ENCODE assay signal across 13 mouse cellular contexts in genomic region chrX:138960713-138961112, GRCm38 (mm10). TPM values are rescaled to one million over a fixed set of nuclear protein-coding genes. Genes with fewer than 3 reads are reported as not detected.
DNase-seq lines count a peak whose midpoint lies in the region; ATAC-seq lines count a peak whose summit lies in the region.
"Had no signal": no experiment of that assay in that cellular context is flagged by ENCODE, and none has a peak within 500 bp of the region (broad histone marks: within the 10 kb centered on the region; RNA-seq: fewer than 3 reads in every experiment).

No protein-coding gene starts in this region.

- ATAC-seq in hindbrain, embryonic 14.5 days (ENCODE audit: low FRiP score), result no peak
- no peak for ATAC-seq in hindbrain, embryonic 12.5 days (ENCODE audit: low FRiP score)
- ATAC-seq in megakaryocyte-erythroid progenitor cell, adult 5-6 weeks (replicated peaks; ENCODE audit: low FRiP score, low TSS enrichment, poor library complexity, severe bottlenecking), result no peak

- H3K9ac ChIP-seq in hindbrain, embryonic 14.5 days, result no peak overlapping the region
- no peak overlapping the region for H3K9ac ChIP-seq in hindbrain, embryonic 12.5 days
- H3K9ac ChIP-seq: liver, embryonic 13.5 days had no signal

- H3K9me3 ChIP-seq in hindbrain, embryonic 14.5 days (ENCODE audit: control insufficient read depth, low read length), result no peaks in the 10 kb centered on the region
- H3K9me3 ChIP-seq in hindbrain, embryonic 12.5 days (replicated peaks), result no peaks in the 10 kb centered on the region
- H3K9me3 ChIP-seq: G1E; liver, embryonic 13.5 days had no signal

- H3K27me3 ChIP-seq in hindbrain, embryonic 14.5 days (ENCODE audit: control insufficient read depth, insufficient read depth, low read length), result no peaks in the 10 kb centered on the region
- no peaks in the 10 kb centered on the region for H3K27me3 ChIP-seq in hindbrain, embryonic 12.5 days
- H3K27me3 ChIP-seq: liver, embryonic 13.5 days had no signal

- no peak overlapping the region for H3K4me3 ChIP-seq in hindbrain, embryonic 14.5 days (replicated peaks; ENCODE audit: low read length)
- no peak overlapping the region for H3K4me3 ChIP-seq in hindbrain, embryonic 12.5 days
- H3K4me3 ChIP-seq: liver, embryonic 13.5 days had no signal

- H3K36me3 ChIP-seq in hindbrain, embryonic 14.5 days (replicated peaks; ENCODE audit: control insufficient read depth, insufficient read depth), result no peaks in the 10 kb centered on the region
- H3K36me3 ChIP-seq in hindbrain, embryonic 12.5 days, result no peaks in the 10 kb centered on the region
- H3K36me3 ChIP-seq: G1E; liver, embryonic 13.5 days had no signal

- H3K4me1 ChIP-seq in hindbrain, embryonic 14.5 days (replicated peaks; ENCODE audit: control insufficient read depth, insufficient read depth, low read length), result no peaks in the 10 kb centered on the region
- no peaks in the 10 kb centered on the region for H3K4me1 ChIP-seq in hindbrain, embryonic 12.5 days
- H3K4me1 ChIP-seq: liver, embryonic 13.5 days had no signal

- no peak overlapping the region for H3K4me2 ChIP-seq in hindbrain, embryonic 14.5 days (replicated peaks)
- H3K4me2 ChIP-seq in hindbrain, embryonic 12.5 days (replicated peaks), result no peak overlapping the region
- H3K4me2 ChIP-seq: liver, embryonic 13.5 days had no signal

- peak; percentile 2 for DNase-seq in adrenal gland, postnatal 25 days
- no peak for DNase-seq in adrenal gland, postnatal 4 days (ENCODE audit: low spot score in 2 of 2)
- peak; percentile 24 for DNase-seq in hindbrain, embryonic 14.5 days (ENCODE audit: low spot score)
- peak; percentile 2 for DNase-seq in lung, postnatal 14 days
- DNase-seq in lung, postnatal 25 days (ENCODE audit: low spot score), result no peak
- peak; percentile 2 for DNase-seq in retina, embryonic 14.5 days (ENCODE audit: low spot score)
- DNase-seq: gastrocnemius, postnatal 36 days; kidney, adult 9 months; liver, embryonic 13.5 days; thymus, adult 18-20 months had no signal

- H3K27ac ChIP-seq in hindbrain, embryonic 14.5 days, result no peak overlapping the region
- H3K27ac ChIP-seq in hindbrain, embryonic 12.5 days, result no peak overlapping the region
- H3K27ac ChIP-seq: liver, embryonic 13.5 days had no signal

- WGBS in hindbrain, embryonic 14.5 days, result 73% methylated on average over 3 of the region's 3 CpGs
- WGBS in hindbrain, embryonic 12.5 days, result 51% methylated on average over 3 of the region's 3 CpGs

RNA-seq across cellular contexts. Expression of gene Nrk, which starts 46.5 kb away (rescaled TPM):
- 0.49 and 0.81 TPM in 2 replicates for total RNA-seq in adrenal gland, postnatal 25 days (2021)
- total RNA-seq in adrenal gland, postnatal 4 days (2021), result 10 to 100 TPM; 20.6 to 25.0 TPM
- polyA plus RNA-seq in hindbrain, embryonic 14.5 days (2014; fragmentation: Nextera tagmentation; extraction: Ambion mirVana), result 0.87 and 1.5 TPM in 2 replicates
- polyA plus RNA-seq in hindbrain, embryonic 12.5 days (2016; fragmentation: Nextera tagmentation; extraction: Ambion mirVana), result 6.3 and 13.1 TPM in 2 replicates
- total RNA-seq in megakaryocyte-erythroid progenitor cell, adult 5-6 weeks (2014; fragmentation: Nextera tagmentation), result not detected in 2 replicates
- total RNA-seq in megakaryocyte-erythroid progenitor cell, adult 5-6 weeks (2017), result not detected in 2 replicates
- polyA plus RNA-seq: G1E had no signal

Comparison
In these comparisons a context has a peak if more than half of its experiments do, and no peak if none do; other contexts are left out.
1. DNase-seq: peak in adrenal gland, postnatal 25 days (single experiment), hindbrain, embryonic 14.5 days (single experiment), lung, postnatal 14 days (single experiment) and retina, embryonic 14.5 days (single experiment); none in adrenal gland, postnatal 4 days (0 of 2) and lung, postnatal 25 days (single experiment).
2. RNA of gene Nrk, which starts 46.5 kb away (total RNA-seq): 20.6 to 25.0 TPM in adrenal gland, postnatal 4 days; 0.49 to 0.81 TPM in adrenal gland, postnatal 25 days and not detected in megakaryocyte-erythroid progenitor cell, adult 5-6 weeks; every median in the first group is over 10 times any median in the second.